ENCODE assay signal across 11 mouse cellular contexts in genomic region chr19:55524385-55524784, GRCm38 (mm10).
"Had no signal": no experiment of that assay in that cellular context is flagged by ENCODE, and none has a peak within 500 bp of the region (broad histone marks: within the 10 kb centered on the region; RNA-seq: fewer than 3 reads in every experiment).

No protein-coding gene starts in this region.

- ATAC-seq: liver, embryonic 12.5 days; midbrain, embryonic 13.5 days had no signal

- H3K4me1 ChIP-seq: lung, embryonic 15.5 days; neural tube, embryonic 15.5 days had no signal

- H3K27me3 ChIP-seq: kidney, embryonic 15.5 days; liver, embryonic 12.5 days; lung, embryonic 15.5 days; midbrain, embryonic 13.5 days; neural tube, embryonic 15.5 days had no signal

- DNase-seq: kidney, adult 2 months; kidney, postnatal 14 days; lung, postnatal 36 days; right cerebral cortex, adult 18-20 months; right cerebral cortex, postnatal 25 days; thymus, postnatal 14 days had no signal

- H3K9me3 ChIP-seq: kidney, embryonic 15.5 days; liver, embryonic 12.5 days; lung, embryonic 15.5 days; midbrain, embryonic 13.5 days; neural tube, embryonic 15.5 days had no signal

- H3K9ac ChIP-seq: kidney, embryonic 15.5 days; liver, embryonic 12.5 days; lung, embryonic 15.5 days; midbrain, embryonic 13.5 days; neural tube, embryonic 15.5 days had no signal

- H3K36me3 ChIP-seq: kidney, embryonic 15.5 days; liver, embryonic 12.5 days; lung, embryonic 15.5 days; midbrain, embryonic 13.5 days; neural tube, embryonic 15.5 days had no signal

- H3K4me2 ChIP-seq: kidney, embryonic 15.5 days; liver, embryonic 12.5 days; lung, embryonic 15.5 days; midbrain, embryonic 13.5 days; neural tube, embryonic 15.5 days had no signal

- H3K4me3 ChIP-seq: kidney, embryonic 15.5 days; liver, embryonic 12.5 days; lung, embryonic 15.5 days; midbrain, embryonic 13.5 days; neural tube, embryonic 15.5 days had no signal

- H3K27ac ChIP-seq: kidney, embryonic 15.5 days; liver, embryonic 12.5 days; lung, embryonic 15.5 days; midbrain, embryonic 13.5 days; neural tube, embryonic 15.5 days had no signal
